In the genomic region with DNA sequence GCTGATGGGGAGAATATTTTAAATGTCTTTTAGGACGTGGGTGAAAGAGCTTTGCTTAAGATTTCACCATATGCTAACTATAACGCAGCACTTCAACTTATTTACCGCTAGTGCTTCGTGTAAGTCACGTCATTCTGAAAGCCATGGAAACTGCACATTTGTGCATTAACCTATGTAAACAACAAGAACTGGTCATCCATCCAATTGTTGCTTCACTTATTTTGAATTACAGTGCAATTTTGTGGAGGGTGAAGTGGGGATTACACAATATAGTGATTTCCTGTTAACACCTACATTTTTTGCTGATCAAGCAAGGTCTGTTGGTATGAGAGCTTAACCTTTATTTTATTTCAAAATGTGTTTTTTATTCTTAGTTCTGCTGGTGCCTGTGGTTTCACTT, we compare ENCODE assay signal across 32 mouse cellular contexts.
DNase-seq lines count a peak whose midpoint lies in the region; ATAC-seq and TF ChIP-seq lines count a peak whose summit lies in the region.
"Had no signal": no experiment of that assay in that cellular context is flagged by ENCODE, and none has a peak within 500 bp of the region (broad histone marks: within the 10 kb centered on the region; RNA-seq: fewer than 3 reads in every experiment).

No protein-coding gene starts in this region.

- H3K36me3 ChIP-seq in lung, embryonic 14.5 days (ENCODE audit: insufficient read depth) = no peaks in the 10 kb centered on the region
- H3K36me3 ChIP-seq in limb, embryonic 13.5 days = peaks cover 6% of the 10 kb centered on the region; the same call in 1 of the 2 replicates
- H3K36me3 ChIP-seq in forebrain, embryonic 16.5 days (ENCODE audit: control insufficient read depth, insufficient read depth) = no peaks in the 10 kb centered on the region
- H3K36me3 ChIP-seq: embryonic facial prominence, embryonic 13.5 days; liver, embryonic 15.5 days; midbrain, embryonic 10.5 days; neural tube, embryonic 13.5 days; stomach, embryonic 15.5 days had no signal

- DNase-seq in gastrocnemius, adult 2 months = no peak
- DNase-seq in gastrocnemius, postnatal 10 days = no peak
- DNase-seq in lung, embryonic 14.5 days = peak; percentile 65
- DNase-seq in lung, adult 2 months = no peak
- peak; percentile 40 for DNase-seq in NIH3T3 (ENCODE audit: low read depth)
- DNase-seq in cerebellum, adult 11 months = no peak
- DNase-seq: adrenal gland, adult 8-10 months; cerebellum, adult 2 months; cerebellum, postnatal 25 days; embryo, embryonic 11 days; gastrocnemius, postnatal 25 days; heart, postnatal 14 days; kidney, adult 18-20 months; layer of hippocampus, adult 9-11 months; left cerebral cortex, postnatal 4 days; right cerebral cortex, postnatal 4 days; thymus, postnatal 36 days had no signal

- H3K9me3 ChIP-seq in lung, embryonic 14.5 days (ENCODE audit: low read depth, low read length) = no peaks in the 10 kb centered on the region
- no peaks in the 10 kb centered on the region for H3K9me3 ChIP-seq in limb, embryonic 13.5 days
- H3K9me3 ChIP-seq in forebrain, embryonic 16.5 days (ENCODE audit: control insufficient read depth, low read length) = no peaks in the 10 kb centered on the region
- H3K9me3 ChIP-seq: embryonic facial prominence, embryonic 13.5 days; forebrain, embryonic 13.5 days; liver, embryonic 15.5 days; midbrain, embryonic 10.5 days; neural tube, embryonic 13.5 days; stomach, embryonic 15.5 days had no signal

- H3K9ac ChIP-seq in lung, embryonic 14.5 days = no peak overlapping the region
- H3K9ac ChIP-seq in limb, embryonic 13.5 days = no peak overlapping the region
- no peak overlapping the region for H3K9ac ChIP-seq in forebrain, embryonic 16.5 days (replicated peaks; ENCODE audit: low read depth, low read length)
- H3K9ac ChIP-seq: embryonic facial prominence, embryonic 13.5 days; forebrain, embryonic 13.5 days; liver, embryonic 15.5 days; neural tube, embryonic 13.5 days; stomach, embryonic 15.5 days had no signal

- H3K4me1 ChIP-seq in lung, embryonic 14.5 days (ENCODE audit: insufficient read depth) = no peaks in the 10 kb centered on the region
- H3K4me1 ChIP-seq in lung, adult 2 months (ENCODE audit: control insufficient read depth, insufficient read depth, low read length) = no peaks in the 10 kb centered on the region
- peaks cover 25% of the 10 kb centered on the region for H3K4me1 ChIP-seq in limb, embryonic 13.5 days
- peaks cover 5% of the 10 kb centered on the region for H3K4me1 ChIP-seq in forebrain, embryonic 16.5 days (replicated peaks; ENCODE audit: control insufficient read depth, insufficient read depth, low read length)
- H3K4me1 ChIP-seq: liver, embryonic 15.5 days had no signal

- no peaks in the 10 kb centered on the region for H3K27me3 ChIP-seq in lung, embryonic 14.5 days (ENCODE audit: insufficient read depth, low read length)
- H3K27me3 ChIP-seq in limb, embryonic 13.5 days = no peaks in the 10 kb centered on the region
- H3K27me3 ChIP-seq in forebrain, embryonic 16.5 days (replicated peaks; ENCODE audit: control insufficient read depth, insufficient read depth, low read length) = no peaks in the 10 kb centered on the region
- H3K27me3 ChIP-seq: CH12.LX; embryonic facial prominence, embryonic 13.5 days; forebrain, embryonic 13.5 days; liver, embryonic 15.5 days; neural tube, embryonic 13.5 days; stomach, embryonic 15.5 days had no signal

- 60% methylated on average over 5 of the region's 5 CpGs for WGBS in lung, embryonic 14.5 days
- 74% methylated on average over 5 of the region's 5 CpGs for WGBS in lung, adult 2 months
- WGBS in limb, embryonic 13.5 days = 66% methylated on average over 5 of the region's 5 CpGs
- WGBS in forebrain, embryonic 16.5 days = 83% methylated on average over 5 of the region's 5 CpGs

- intact Hi-C loops in gastrocnemius, adult 2 months (cut with DNase I) = no loop called here

- no peak overlapping the region for H3K4me2 ChIP-seq in lung, embryonic 14.5 days
- no peak overlapping the region for H3K4me2 ChIP-seq in limb, embryonic 13.5 days (replicated peaks)
- no peak overlapping the region for H3K4me2 ChIP-seq in forebrain, embryonic 16.5 days (ENCODE audit: low read length)
- H3K4me2 ChIP-seq: embryonic facial prominence, embryonic 13.5 days; forebrain, embryonic 13.5 days; liver, embryonic 15.5 days; neural tube, embryonic 13.5 days; stomach, embryonic 15.5 days had no signal

- no peak for TF ChIP-seq POLR2A in lung, adult 2 months (IDR thresholded peaks at IDR 0.05; ENCODE audit: borderline replicate concordance, extremely low read depth, low read depth, low read length)

- no peak for TF ChIP-seq CTCF in gastrocnemius, adult 2 months (IDR thresholded peaks at IDR 0.05)
- TF ChIP-seq CTCF in lung, embryonic 14.5 days (IDR thresholded peaks at IDR 0.05; ENCODE audit: low read depth) = no peak
- no peak for TF ChIP-seq CTCF in lung, adult 2 months (IDR thresholded peaks at IDR 0.05; ENCODE audit: insufficient read depth, low read length)

- no peak for ATAC-seq in lung, embryonic 14.5 days (ENCODE audit: insufficient read depth)
- ATAC-seq in limb, embryonic 13.5 days (ENCODE audit: low FRiP score, low read depth) = no peak
- no peak for ATAC-seq in forebrain, embryonic 16.5 days
- ATAC-seq: forebrain, embryonic 13.5 days; hindbrain, postnatal 0 days; midbrain, embryonic 16.5 days had no signal

- H3K27ac ChIP-seq in gastrocnemius, adult 2 months = peak overlapping the region; percentile 31; the same call in 1 of the 2 replicates
- no peak overlapping the region for H3K27ac ChIP-seq in lung, embryonic 14.5 days (ENCODE audit: low read depth)
- H3K27ac ChIP-seq in limb, embryonic 13.5 days = peak overlapping the region; percentile 44; the same call in 1 of the 2 replicates
- H3K27ac ChIP-seq in forebrain, embryonic 16.5 days (ENCODE audit: low read length) = no peak overlapping the region
- H3K27ac ChIP-seq: embryonic facial prominence, embryonic 13.5 days; forebrain, embryonic 13.5 days; hindbrain, postnatal 0 days; kidney, postnatal 0 days; liver, embryonic 15.5 days; macrophage; midbrain, embryonic 10.5 days; neural tube, embryonic 13.5 days; stomach, embryonic 15.5 days had no signal

- H3K4me3 ChIP-seq in gastrocnemius, adult 2 months = no peak overlapping the region
- H3K4me3 ChIP-seq in lung, embryonic 14.5 days (ENCODE audit: low read depth, low read length) = no peak overlapping the region
- H3K4me3 ChIP-seq in lung, adult 2 months (replicated peaks; ENCODE audit: extremely low read depth, low read depth, low read length) = no peak overlapping the region
- H3K4me3 ChIP-seq in limb, embryonic 13.5 days = no peak overlapping the region
- no peak overlapping the region for H3K4me3 ChIP-seq in forebrain, embryonic 16.5 days (replicated peaks; ENCODE audit: low read length)
- H3K4me3 ChIP-seq: embryonic facial prominence, embryonic 13.5 days; erythroblast, embryonic 14.5 days; forebrain, embryonic 13.5 days; liver, embryonic 15.5 days; midbrain, embryonic 10.5 days; myocyte; neural tube, embryonic 13.5 days; stomach, embryonic 15.5 days had no signal

Comparison
In these comparisons a context has a peak if more than half of its experiments do, and no peak if none do; other contexts are left out.
1. DNase-seq: peak in lung, embryonic 14.5 days (single experiment) and NIH3T3 (single experiment); none in gastrocnemius, adult 2 months (single experiment), gastrocnemius, postnatal 10 days (single experiment), lung, adult 2 months (single experiment) and cerebellum, adult 11 months (single experiment).
2. H3K27ac ChIP-seq: peak in gastrocnemius, adult 2 months (single experiment) and limb, embryonic 13.5 days (single experiment); none in lung, embryonic 14.5 days (single experiment) and forebrain, embryonic 16.5 days (single experiment).